ENCODE assay signal across 8 mouse cellular contexts in the genomic region with DNA sequence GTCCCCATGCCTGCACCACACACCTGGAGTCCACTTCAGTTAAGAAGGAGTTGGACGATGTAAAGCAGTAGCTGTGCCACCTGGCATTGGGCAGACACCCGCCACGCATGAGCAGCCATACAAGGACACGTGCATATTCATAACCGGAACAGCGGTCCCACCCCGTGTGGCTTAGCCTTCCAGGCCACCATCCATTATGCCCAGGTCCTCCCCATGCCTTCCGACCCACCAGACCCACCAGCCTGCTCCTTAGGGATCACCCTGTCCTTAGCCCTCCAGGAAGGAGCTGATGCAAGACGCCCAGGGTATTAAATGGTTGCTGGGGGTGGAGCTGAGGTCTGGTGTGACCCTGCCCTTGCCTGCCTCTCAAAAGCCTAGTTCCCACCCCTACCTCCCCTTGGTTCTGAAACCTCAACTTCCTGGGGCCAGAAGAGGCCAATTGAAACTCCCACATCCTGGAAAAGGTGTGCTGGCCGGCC. TPM values are rescaled to one million over a fixed set of nuclear protein-coding genes. Genes with fewer than 3 reads are reported as not detected.
DNase-seq lines count a peak whose midpoint lies in the region; ATAC-seq and TF ChIP-seq lines count a peak whose summit lies in the region.

No protein-coding gene starts in this region.

- peak overlapping the region; percentile 80 for H3K27ac ChIP-seq in heart, embryonic 13.5 days (replicated peaks)
- no peak overlapping the region for H3K27ac ChIP-seq in midbrain, embryonic 14.5 days (replicated peaks; ENCODE audit: low read depth, low read length)
- H3K27ac ChIP-seq in left cerebral cortex, adult 2 months: no peak overlapping the region

- DNase-seq in heart, postnatal 25 days (ENCODE audit: low spot score): no peak
- peak; percentile 49 for DNase-seq in c-Kit-negative CD71-positive TER-119-positive erythroid progenitor cells, embryonic 14.5 days (ENCODE audit: low read depth, low spot score)
- DNase-seq in kidney, postnatal 25 days: peak; percentile 70 to 87
- no peak for DNase-seq in midbrain, embryonic 14.5 days
- no peak for DNase-seq in left cerebral cortex, adult 2 months (ENCODE audit: extremely low spot score in 1 of 2, low spot score in 2 of 2)
- no peak for DNase-seq in right cerebral cortex, postnatal 25 days
- DNase-seq in embryo, embryonic 10 days (ENCODE audit: low spot score): no peak

- peak overlapping the region; percentile 81 for H3K4me3 ChIP-seq in heart, embryonic 13.5 days
- H3K4me3 ChIP-seq in midbrain, embryonic 14.5 days (replicated peaks; ENCODE audit: low read depth, low read length): no peak overlapping the region
- H3K4me3 ChIP-seq in left cerebral cortex, adult 2 months: no peak overlapping the region

- no peak for ATAC-seq in heart, embryonic 13.5 days (ENCODE audit: extremely low read depth, insufficient number of reproducible peaks, low FRiP score, low TSS enrichment)
- ATAC-seq in midbrain, embryonic 14.5 days (ENCODE audit: low FRiP score, low TSS enrichment): no peak

- H3K9me3 ChIP-seq in heart, embryonic 13.5 days: no peaks in the 10 kb centered on the region
- no peaks in the 10 kb centered on the region for H3K9me3 ChIP-seq in midbrain, embryonic 14.5 days (ENCODE audit: control insufficient read depth, low read length)

- H3K9ac ChIP-seq in heart, embryonic 13.5 days: peak overlapping the region; percentile 90
- H3K9ac ChIP-seq in midbrain, embryonic 14.5 days (replicated peaks; ENCODE audit: low read length): no peak overlapping the region

- no peak for TF ChIP-seq CTCF in left cerebral cortex, adult 2 months (IDR thresholded peaks at IDR 0.05)

- WGBS in heart, embryonic 13.5 days: 80% methylated on average over 10 of the region's 10 CpGs
- 61% methylated on average over 10 of the region's 10 CpGs for WGBS in midbrain, embryonic 14.5 days

- intact Hi-C loops in heart, postnatal 25 days (cut with DNase I): no loop called here
- intact Hi-C loops in left cerebral cortex, adult 2 months (cut with DNase I): no loop called here

- H3K4me2 ChIP-seq in heart, embryonic 13.5 days: peak overlapping the region; percentile 100
- H3K4me2 ChIP-seq in midbrain, embryonic 14.5 days (ENCODE audit: low read length): peak overlapping the region; percentile 98

- no peaks in the 10 kb centered on the region for H3K27me3 ChIP-seq in heart, embryonic 13.5 days (replicated peaks)
- H3K27me3 ChIP-seq in midbrain, embryonic 14.5 days (ENCODE audit: control insufficient read depth, insufficient read depth, low read length): 0 out of 2 replicates have a peak, but pooled peaks cover 3% of the 10 kb centered on the region

- peaks cover 36% of the 10 kb centered on the region for H3K36me3 ChIP-seq in heart, embryonic 13.5 days
- H3K36me3 ChIP-seq in midbrain, embryonic 14.5 days (ENCODE audit: control insufficient read depth, insufficient read depth, low read length): no peaks in the 10 kb centered on the region

- peaks cover 40% of the 10 kb centered on the region for H3K4me1 ChIP-seq in heart, embryonic 13.5 days
- H3K4me1 ChIP-seq in midbrain, embryonic 14.5 days (ENCODE audit: control insufficient read depth, insufficient read depth, low read length): peaks cover 32% of the 10 kb centered on the region

RNA-seq across cellular contexts. Expression of gene Slc1a5, which starts 3.4 kb away (rescaled TPM):
- 35.2 and 37.8 TPM in 2 replicates for polyA plus RNA-seq in heart, embryonic 13.5 days (2015; fragmentation: Nextera tagmentation; extraction: Ambion mirVana)
- 10 to 100 TPM; 18.5 to 22.8 TPM for total RNA-seq in heart, postnatal 25 days (2021)
- polyA plus RNA-seq in midbrain, embryonic 14.5 days (2014; fragmentation: Nextera tagmentation; extraction: Ambion mirVana): 5.9 and 10.8 TPM in 2 replicates
- 1 to 10 TPM; 3.2 to 6.2 TPM for total RNA-seq in left cerebral cortex, adult 2 months (2021)

RNA-seq across cellular contexts. Expression of gene Strn4, which starts 31.2 kb away (rescaled TPM):
- polyA plus RNA-seq in heart, embryonic 13.5 days (2015; fragmentation: Nextera tagmentation; extraction: Ambion mirVana): 81.1 and 82.5 TPM in 2 replicates
- total RNA-seq in heart, postnatal 25 days (2021): 10 to 100 TPM; 54.8 to 65.5 TPM
- 213 and 219 TPM in 2 replicates for polyA plus RNA-seq in midbrain, embryonic 14.5 days (2014; fragmentation: Nextera tagmentation; extraction: Ambion mirVana)
- 100 to 1,000 TPM; 287 to 321 TPM for total RNA-seq in left cerebral cortex, adult 2 months (2021)

RNA-seq across cellular contexts. Expression of gene Fkrp, which starts 32.0 kb away (rescaled TPM):
- polyA plus RNA-seq in heart, embryonic 13.5 days (2015; fragmentation: Nextera tagmentation; extraction: Ambion mirVana): 31.9 and 33.3 TPM in 2 replicates
- total RNA-seq in heart, postnatal 25 days (2021): 10 to 100 TPM; 46.2 to 48.0 TPM
- 38.5 and 48.7 TPM in 2 replicates for polyA plus RNA-seq in midbrain, embryonic 14.5 days (2014; fragmentation: Nextera tagmentation; extraction: Ambion mirVana)
- total RNA-seq in left cerebral cortex, adult 2 months (2021): 10 to 100 TPM; 51.0 to 52.2 TPM

RNA-seq across cellular contexts. Expression of gene Ap2s1, which starts 46.3 kb away (rescaled TPM):
- polyA plus RNA-seq in heart, embryonic 13.5 days (2015; fragmentation: Nextera tagmentation; extraction: Ambion mirVana): 210 and 235 TPM in 2 replicates
- total RNA-seq in heart, postnatal 25 days (2021): 10 to 100 TPM; 80.9 to 87.9 TPM
- 431 and 530 TPM in 2 replicates for polyA plus RNA-seq in midbrain, embryonic 14.5 days (2014; fragmentation: Nextera tagmentation; extraction: Ambion mirVana)
- total RNA-seq in left cerebral cortex, adult 2 months (2021): 100 to 1,000 TPM; 248 to 254 TPM

RNA-seq across cellular contexts. Expression of gene Prkd2, which starts 58.2 kb away (rescaled TPM):
- polyA plus RNA-seq in heart, embryonic 13.5 days (2015; fragmentation: Nextera tagmentation; extraction: Ambion mirVana): 9.6 and 11.1 TPM in 2 replicates
- 10 to 100 TPM; 18.0 to 22.9 TPM for total RNA-seq in heart, postnatal 25 days (2021)
- polyA plus RNA-seq in midbrain, embryonic 14.5 days (2014; fragmentation: Nextera tagmentation; extraction: Ambion mirVana): 4.4 and 5.7 TPM in 2 replicates
- 10 to 100 TPM in 1 of 2 experiments, 1 to 10 TPM in 1; 6.3 to 12.0 TPM for total RNA-seq in left cerebral cortex, adult 2 months (2021)

Comparison
In these comparisons a context has a peak if more than half of its experiments do, and no peak if none do; other contexts are left out.
1. DNase-seq: peak in c-Kit-negative CD71-positive TER-119-positive erythroid progenitor cells, embryonic 14.5 days (single experiment) and kidney, postnatal 25 days (2 of 2); none in heart, postnatal 25 days (single experiment), midbrain, embryonic 14.5 days (single experiment), left cerebral cortex, adult 2 months (0 of 2), right cerebral cortex, postnatal 25 days (single experiment) and embryo, embryonic 10 days (single experiment).
2. RNA of gene Strn4, which starts 31.2 kb away (total RNA-seq): 287 to 321 TPM in left cerebral cortex, adult 2 months; 54.8 to 65.5 TPM in heart, postnatal 25 days; every median in the first group is over 4 times any median in the second.